Mouse (Mus musculus) kidney, postnatal 0 days (tissue): ENCODE data around the gene Pafah2. TPM values are rescaled to one million over a fixed set of nuclear protein-coding genes. Genes with fewer than 3 reads are reported as not detected.

Experiments used
- ATAC-seq: fragments of 200-750 bp; cut with Nextera tagmentation; replicated peaks from 2 replicates; pipeline ENCODE4 v1.8.0; 2017; ENCODE audit warnings: low read depth, moderate number of reproducible peaks, moderate TSS enrichment, moderate library complexity; ENCODE audit not compliant: low FRiP score
- DNase-seq: peaks from one replicate; pipeline ENCODE4 v3.0.0-alpha.2; 2016; ENCODE audit warnings: low spot score
- H3K27ac ChIP-seq: fragments of 300-500 bp; sonication (generic); 2 replicates; pipeline ENCODE4 v1.5.1; 2014; ENCODE audit warnings: mild to moderate bottlenecking
- H3K27me3 ChIP-seq: fragments of 300-500 bp; sonication (generic); 2 replicates; pipeline ENCODE4 v1.6.1; 2014; ENCODE audit warnings: low read length, mixed read lengths; ENCODE audit not compliant: insufficient read depth
- H3K36me3 ChIP-seq: fragments of 300-500 bp; sonication (generic); 2 replicates; pipeline ENCODE4 v1.6.1; 2014; ENCODE audit warnings: low read length, mixed read lengths; ENCODE audit not compliant: insufficient read depth
- H3K4me1 ChIP-seq: fragments of 300-500 bp; sonication (generic); replicated peaks from 2 replicates; pipeline ENCODE4 v1.6.1; 2014; ENCODE audit warnings: antibody characterized with exemption, low read length, mixed read lengths; ENCODE audit not compliant: insufficient read depth
- H3K4me2 ChIP-seq: fragments of 300-500 bp; sonication (generic); 2 replicates; pipeline ENCODE4 v1.6.1; 2014; ENCODE audit warnings: mild to moderate bottlenecking, low read length, moderate library complexity, mixed read lengths
- H3K4me3 ChIP-seq: fragments of 300-500 bp; sonication (generic); replicated peaks from 2 replicates; pipeline ENCODE4 v1.5.1; 2014; ENCODE audit warnings: low read depth, low read length
- H3K9ac ChIP-seq: fragments of 300-500 bp; sonication (generic); 2 replicates; pipeline ENCODE4 v1.6.1; 2014; ENCODE audit warnings: low read depth, low read length
- H3K9me3 ChIP-seq: fragments of 300-500 bp; sonication (generic); replicated peaks from 2 replicates; pipeline ENCODE4 v1.6.1; 2016; ENCODE audit warnings: low read length, inconsistent platforms, mixed read lengths
- CTCF ChIP-seq: IDR thresholded peaks from 2 replicates; pipeline ENCODE4 v1.5.1; 2016; ENCODE audit warnings: antibody characterized with exemption, low read depth, mild to moderate bottlenecking, moderate library complexity
- WGBS: fragments of 180-500 bp; shearing (Covaris S2); extraction: QIAGEN DNeasy Blood & Tissue Kit; methylation state at CpG from one replicate; pipeline ENCODE4 v1.1.7; 2014; 5-methylcytosine and 5-hydroxymethylcytosine counted together
- microRNA-seq: library from miRNA; unstranded; fragments of <30 nt; microRNA quantifications from one replicate; pipeline ENCODE4, GENCODE M21; 2016
- polyA plus RNA-seq: library from polyadenylated mRNA; unstranded; fragments of >200 nt; fragmentation: Nextera tagmentation; extraction: Ambion mirVana; gene quantifications from 2 replicates; pipeline ENCODE4 v1.2.1, GENCODE M21; 2015

Gene Pafah2
- polyA plus RNA-seq, 1 experiment from 2014 or later, result 22.7 TPM

DNA sequence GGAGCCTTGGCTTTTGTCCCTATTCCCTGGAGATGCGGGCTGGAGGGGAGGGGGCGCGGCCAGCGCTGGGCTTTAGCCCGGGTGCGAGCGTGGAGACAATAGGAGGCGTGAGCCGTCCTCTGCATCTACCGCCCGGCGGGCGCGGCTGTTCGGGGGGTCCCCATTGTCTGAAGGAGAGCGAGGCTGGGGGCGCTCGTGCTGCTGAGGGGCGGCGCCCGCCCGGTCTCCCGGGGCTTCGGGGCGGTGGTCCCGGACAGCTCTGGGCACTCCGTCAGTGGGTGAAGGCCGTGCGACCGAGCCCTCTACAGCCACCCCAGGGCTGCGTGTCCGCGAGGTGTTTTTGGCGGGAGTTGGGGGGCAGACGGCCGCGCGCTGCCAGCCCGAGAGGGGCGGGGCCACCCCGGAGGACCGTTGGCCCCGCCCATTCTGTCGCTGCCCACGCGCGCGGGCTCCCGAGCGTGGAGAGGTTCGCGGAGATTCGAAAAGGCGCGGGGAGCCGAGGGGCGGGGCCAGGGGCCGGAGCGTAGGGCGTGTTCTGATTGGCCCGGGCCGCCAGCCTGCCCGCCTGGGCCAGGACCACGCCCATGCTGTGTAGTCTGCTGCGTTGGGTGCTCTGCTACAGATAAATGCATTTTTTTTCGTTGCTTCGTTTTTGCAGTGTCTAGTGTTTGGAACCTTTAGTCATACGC lies 72.6 kb downstream of the Pafah2 start:
- peak overlapping the region; percentile 81 for H3K9ac ChIP-seq
- WGBS, result under 1% methylated on average over 68 of the region's 68 CpGs
- TF ChIP-seq CTCF, result no peak

DNA sequence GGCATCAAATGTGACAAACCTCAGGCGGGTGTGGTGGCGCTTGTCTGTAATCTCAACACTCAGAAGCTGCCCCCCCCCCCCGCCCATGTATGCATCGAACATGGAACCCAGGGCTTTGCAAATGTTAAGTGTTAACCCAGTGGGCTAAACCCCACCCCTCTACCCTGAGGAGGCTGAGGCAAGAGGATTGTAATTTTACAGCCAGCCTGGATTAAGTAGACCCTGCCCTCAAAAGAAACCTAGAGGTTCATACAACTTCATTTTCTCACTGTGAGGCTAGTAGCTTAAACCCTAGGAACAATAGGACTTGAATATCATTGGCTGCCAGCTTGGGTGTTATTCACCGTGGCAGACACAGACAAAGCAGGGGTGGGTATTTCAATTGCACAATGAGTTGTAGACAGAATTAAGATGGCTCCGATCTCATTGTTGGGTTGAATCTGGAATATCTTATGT lies 73.2 kb downstream of the Pafah2 start:
- no peak overlapping the region for H3K27ac ChIP-seq
- H3K36me3 ChIP-seq, result peaks cover 11% of the 10 kb centered on the region
- no peak for ATAC-seq
- peak; percentile 31 for DNase-seq
- peak overlapping the region; percentile 76 for H3K4me3 ChIP-seq
- peak overlapping the region; percentile 98 for H3K4me2 ChIP-seq
- H3K27me3 ChIP-seq, result no peaks in the 10 kb centered on the region
- 12% methylated on average over 6 of the region's 6 CpGs for WGBS
- no peaks in the 10 kb centered on the region for H3K9me3 ChIP-seq
- TF ChIP-seq CTCF, result no peak
- H3K4me1 ChIP-seq, result peaks cover 9% of the 10 kb centered on the region; the same call in 1 of the 2 replicates
- peak overlapping the region; percentile 36 for H3K9ac ChIP-seq

More for the DNA sequence above, 72.6 kb downstream of the Pafah2 start:
- H3K4me1 ChIP-seq, result peaks cover 9% of the 10 kb centered on the region; the same call in 1 of the 2 replicates
- peaks cover 7% of the 10 kb centered on the region; the same call in 1 of the 2 replicates for H3K36me3 ChIP-seq
- peak overlapping the region; percentile 98 for H3K4me2 ChIP-seq
- peak overlapping the region; percentile 86 for H3K27ac ChIP-seq
- ATAC-seq (peak; percentile 89), DNase-seq (peak; percentile 96)
- H3K27me3 ChIP-seq, result no peaks in the 10 kb centered on the region
- H3K4me3 ChIP-seq, result peak overlapping the region; percentile 76
- H3K9me3 ChIP-seq, result no peaks in the 10 kb centered on the region

DNA sequence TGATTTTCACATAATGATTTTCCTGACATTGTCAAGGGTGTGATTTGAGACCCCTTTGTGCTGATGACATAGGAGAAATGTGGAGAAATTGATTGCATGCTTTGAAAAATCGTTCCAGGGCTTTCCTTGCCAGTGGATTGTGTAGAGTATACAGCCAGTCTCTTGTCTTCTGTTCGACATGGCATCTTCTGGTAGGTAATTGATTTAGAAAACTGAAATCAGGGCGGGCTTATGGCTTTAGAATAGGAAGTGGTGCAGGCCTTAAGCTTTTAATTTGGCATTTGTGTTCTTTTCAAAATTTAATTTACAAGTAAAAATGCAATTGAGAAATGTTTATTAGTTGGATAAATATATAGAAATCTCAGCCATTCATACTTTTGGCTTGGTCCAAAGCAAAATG lies 73.9 kb downstream of the Pafah2 start:
- H3K27me3 ChIP-seq, result no peaks in the 10 kb centered on the region
- peaks cover 9% of the 10 kb centered on the region; the same call in 1 of the 2 replicates for H3K4me1 ChIP-seq
- H3K9ac ChIP-seq, result no peak overlapping the region
- no peak for TF ChIP-seq CTCF
- H3K36me3 ChIP-seq, result peaks cover 12% of the 10 kb centered on the region
- ATAC-seq, result no peak
- H3K9me3 ChIP-seq, result no peaks in the 10 kb centered on the region
- H3K27ac ChIP-seq, result no peak overlapping the region
- peak overlapping the region; percentile 76 for H3K4me3 ChIP-seq
- WGBS, result 47% methylated on average over 3 of the region's 3 CpGs
- no peak for DNase-seq
- H3K4me2 ChIP-seq, result peak overlapping the region; percentile 98

DNA sequence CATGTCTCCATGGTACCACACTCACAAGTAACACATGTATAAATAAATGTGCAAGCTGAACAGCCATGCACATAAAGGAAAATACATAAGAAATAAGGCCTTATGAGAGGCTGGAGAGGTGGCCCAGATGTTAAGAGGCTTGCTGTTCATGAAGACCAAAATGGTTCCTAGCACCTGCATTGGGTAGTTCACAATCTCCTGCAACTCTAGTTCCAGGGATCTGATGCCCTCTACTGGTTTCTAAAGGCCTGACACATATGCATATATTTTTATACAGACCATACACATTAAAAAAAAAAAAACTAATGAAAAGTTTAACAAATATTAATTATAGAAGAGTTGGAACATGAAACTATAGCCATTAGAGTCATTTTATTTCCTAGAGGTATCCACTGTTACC lies 75.3 kb downstream of the Pafah2 start:
- ATAC-seq (no peak), DNase-seq (peak; percentile 31)
- peak; percentile 56 for TF ChIP-seq CTCF
- Histone ChIP-seq H3K27ac (no peak overlapping the region), H3K4me2 (no peak overlapping the region), H3K27me3 (no peaks in the 10 kb centered on the region), H3K4me1 (peaks cover 9% of the 10 kb centered on the region; the same call in 1 of the 2 replicates), H3K36me3 (peaks cover 12% of the 10 kb centered on the region), H3K4me3 (no peak overlapping the region), H3K9me3 (no peaks in the 10 kb centered on the region), H3K9ac (no peak overlapping the region)

DNA sequence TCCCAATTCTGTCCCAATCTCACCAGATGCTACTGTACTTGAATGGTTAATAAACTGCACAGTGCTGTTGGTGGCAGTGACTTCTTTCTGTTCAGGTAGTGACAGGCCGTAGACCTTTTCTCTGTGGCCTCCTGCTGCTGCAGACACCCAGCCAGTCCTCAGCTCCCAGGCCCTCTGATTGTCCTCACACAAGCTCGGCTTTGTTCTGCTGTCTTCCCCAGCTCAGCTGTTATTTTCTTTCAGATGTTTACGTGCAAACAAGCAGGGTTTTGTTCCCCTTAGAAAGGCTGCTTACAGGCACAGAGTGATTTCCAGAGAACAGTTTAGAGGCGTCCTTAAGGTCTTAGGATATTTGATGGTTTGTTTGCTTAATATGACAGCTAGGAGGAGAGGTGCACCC lies 77.6 kb downstream of the Pafah2 start:
- no peaks in the 10 kb centered on the region for H3K27me3 ChIP-seq
- peaks cover 12% of the 10 kb centered on the region for H3K36me3 ChIP-seq
- H3K4me1 ChIP-seq, result 0 out of 2 replicates have a peak, but pooled peaks cover 4% of the 10 kb centered on the region
- H3K27ac ChIP-seq, result no peak overlapping the region
- no peaks in the 10 kb centered on the region for H3K9me3 ChIP-seq
- no peak for ATAC-seq
- H3K4me2 ChIP-seq, result no peak overlapping the region
- H3K9ac ChIP-seq, result no peak overlapping the region
- DNase-seq, result no peak
- TF ChIP-seq CTCF, result no peak
- WGBS, result 83% methylated on average over 4 of the region's 4 CpGs
- H3K4me3 ChIP-seq, result no peak overlapping the region

DNA sequence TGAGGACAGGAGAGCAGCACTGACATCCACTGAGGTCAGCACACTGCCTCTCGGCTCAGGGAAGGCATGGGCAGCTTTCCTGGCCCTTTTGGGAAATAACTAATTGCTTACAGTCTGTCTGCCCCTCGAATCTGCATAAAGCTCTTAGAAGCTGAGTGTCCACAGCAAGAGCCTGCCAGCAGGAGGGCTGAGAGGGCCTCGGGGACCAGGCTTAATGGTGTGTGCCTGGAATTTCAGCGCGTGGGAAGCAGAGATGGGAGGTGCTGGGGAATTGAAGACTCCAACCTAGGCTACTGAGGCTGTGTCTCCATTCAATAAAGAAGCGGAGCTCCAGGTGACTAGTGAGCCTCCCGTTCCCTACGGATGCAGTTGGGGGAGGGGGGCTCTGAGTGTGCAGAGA lies 78.1 kb downstream of the Pafah2 start:
- peak; percentile 17 for DNase-seq
- Histone ChIP-seq H3K27me3 (no peaks in the 10 kb centered on the region), H3K4me3 (no peak overlapping the region), H3K27ac (no peak overlapping the region), H3K9ac (no peak overlapping the region), H3K4me2 (no peak overlapping the region), H3K9me3 (no peaks in the 10 kb centered on the region), H3K4me1 (0 out of 2 replicates have a peak, but pooled peaks cover 4% of the 10 kb centered on the region), H3K36me3 (peaks cover 12% of the 10 kb centered on the region)
- no peak for TF ChIP-seq CTCF
- ATAC-seq, result no peak
- WGBS, result 57% methylated on average over 8 of the region's 8 CpGs

DNA sequence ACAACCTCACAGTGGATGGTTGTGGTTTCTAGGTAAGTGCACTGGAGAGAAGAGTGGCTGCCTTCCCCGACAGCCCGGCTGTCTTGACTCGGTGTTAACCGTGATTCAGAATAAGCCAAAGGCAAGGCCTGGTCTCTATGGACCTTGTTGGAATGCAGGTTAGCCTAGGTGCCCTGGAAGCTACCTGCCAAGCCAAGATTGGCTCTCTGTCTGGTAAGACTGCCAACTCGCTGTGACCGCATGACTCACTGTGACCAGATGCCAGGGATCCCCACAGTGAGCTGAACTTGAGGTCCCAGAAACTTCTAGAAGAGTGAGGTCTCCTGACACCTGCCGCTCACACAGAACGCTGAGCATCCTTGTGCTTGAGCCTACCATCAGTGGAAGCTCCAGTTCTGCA lies 80.8 kb downstream of the Pafah2 start:
- ATAC-seq, result no peak
- Histone ChIP-seq H3K36me3 (peaks cover 11% of the 10 kb centered on the region), H3K27me3 (no peaks in the 10 kb centered on the region), H3K4me3 (no peak overlapping the region), H3K9ac (no peak overlapping the region), H3K4me1 (no peaks in the 10 kb centered on the region), H3K4me2 (no peak overlapping the region), H3K27ac (no peak overlapping the region), H3K9me3 (no peaks in the 10 kb centered on the region)
- no peak for TF ChIP-seq CTCF
- DNase-seq, result no peak
- 90% methylated on average over 8 of the region's 8 CpGs for WGBS

Small RNA genes lying within 50 kb of the gene (microRNA-seq; reads per million reads assigned to microRNA genes)
- not detected for gene Gm23634

Other genes with a start within 250 kb of the Pafah2 start
- 168 and 176 TPM in 2 replicates for gene Cep85, start 209.2 kb upstream of the Pafah2 start, polyA plus RNA-seq
- 0.20 and 0.22 TPM in 2 replicates for gene Gm7534, start 193.3 kb upstream of the Pafah2 start, polyA plus RNA-seq
- 0.41 and 0.42 TPM in 2 replicates for gene Catsper4, start 168.9 kb upstream of the Pafah2 start, polyA plus RNA-seq
- 8.3 and 9.2 TPM in 2 replicates for gene Cnksr1, start 157.9 kb upstream of the Pafah2 start, polyA plus RNA-seq
- 0.08 and 0.29 TPM in 2 replicates for gene E130218I03Rik, start 152.7 kb upstream of the Pafah2 start, polyA plus RNA-seq
- gene Zfp593, start 150.7 kb upstream of the Pafah2 start, polyA plus RNA-seq, result 14.0 and 16.3 TPM in 2 replicates
- not detected in 2 replicates for gene Gm30191, start 149.4 kb upstream of the Pafah2 start, polyA plus RNA-seq
- 10.8 and 12.3 TPM in 2 replicates for gene Grrp1, start 142.2 kb upstream of the Pafah2 start, polyA plus RNA-seq
- 12.5 and 14.1 TPM in 2 replicates for gene Pdik1l, start 108.4 kb upstream of the Pafah2 start, polyA plus RNA-seq
- gene Trim63, start 81.2 kb upstream of the Pafah2 start, polyA plus RNA-seq, result 2.4 and 2.7 TPM in 2 replicates
- 0.48 and 0.82 TPM in 2 replicates for gene Slc30a2, start 53.1 kb upstream of the Pafah2 start, polyA plus RNA-seq
- 0.70 and 0.86 TPM in 2 replicates for gene Extl1, start 12.5 kb upstream of the Pafah2 start, polyA plus RNA-seq
- gene Stmn1, start 72.0 kb downstream of the Pafah2 start, polyA plus RNA-seq, result 926 and 1,019 TPM in 2 replicates
- 5.4 and 5.7 TPM in 2 replicates for gene Paqr7, start 100.4 kb downstream of the Pafah2 start, polyA plus RNA-seq
- gene Aunip, start 114.7 kb downstream of the Pafah2 start, polyA plus RNA-seq, result 5.2 and 7.0 TPM in 2 replicates
- 137 and 141 TPM in 2 replicates for gene Mtfr1l, start 139.1 kb downstream of the Pafah2 start, polyA plus RNA-seq
- 13.9 and 27.9 TPM in 2 replicates for gene Selenon, start 155.8 kb downstream of the Pafah2 start, polyA plus RNA-seq